Mouse (Mus musculus) lung, postnatal 0 days (tissue): Measurements from ENCODE around the gene Serpinb11.

Experiments used
- CTCF ChIP-seq: IDR thresholded peaks from 2 replicates; pipeline ENCODE4 v1.5.1; 2016; ENCODE audit warnings: antibody characterized with exemption, mild to moderate bottlenecking
- EP300 ChIP-seq: IDR thresholded peaks from 2 replicates; pipeline ENCODE4 v1.6.1; 2016; ENCODE audit warnings: antibody characterized with exemption, mild to moderate bottlenecking, control low read depth

DNA sequence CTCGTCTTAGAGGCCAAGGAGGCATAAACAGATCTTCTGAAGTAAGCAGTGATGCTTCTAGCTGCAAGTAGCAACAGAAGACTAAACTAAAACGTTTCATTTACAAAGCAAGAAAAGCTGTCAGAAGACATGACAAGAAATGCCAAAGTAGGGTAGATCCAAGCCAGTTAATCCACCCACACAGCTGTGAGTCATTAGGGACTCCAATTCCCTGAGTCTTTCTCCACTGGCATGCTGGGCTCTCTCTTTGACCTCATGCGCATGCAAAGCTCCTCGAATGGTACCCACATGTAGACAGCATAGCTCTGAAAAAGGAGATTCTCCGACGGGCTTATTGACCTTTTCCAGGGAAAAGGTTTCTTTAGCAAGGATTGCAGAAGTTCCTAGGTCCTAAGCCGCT is 5.0 kb downstream of the Serpinb11 start:
- TF ChIP-seq CTCF: no peak
- no peak for TF ChIP-seq EP300
